Mouse (Mus musculus) embryonic facial prominence, embryonic 10.5 days (tissue): ENCODE measurements around the gene Vav3. TPM values are rescaled to one million over a fixed set of nuclear protein-coding genes. Genes with fewer than 3 reads are reported as not detected.

Source experiments
- DNase-seq: peaks from one replicate; pipeline ENCODE4 v3.0.0-alpha.2; 2017; ENCODE audit warnings: low spot score
- H3K27ac ChIP-seq: fragments of 300-500 bp; sonication (generic); replicated peaks from 2 replicates; pipeline ENCODE4 v1.5.1; 2016; ENCODE audit warnings: mild to moderate bottlenecking
- H3K27me3 ChIP-seq: fragments of 300-500 bp; sonication (generic); replicated peaks from 2 replicates; pipeline ENCODE4 v1.6.1; 2016; ENCODE audit warnings: low read depth, mild to moderate bottlenecking; ENCODE audit not compliant: poor library complexity, severe bottlenecking
- H3K36me3 ChIP-seq: fragments of 300-500 bp; sonication (generic); replicated peaks from 2 replicates; pipeline ENCODE4 v1.6.1; 2016; ENCODE audit warnings: mild to moderate bottlenecking, moderate library complexity
- H3K4me1 ChIP-seq: fragments of 300-500 bp; sonication (generic); 2 replicates; pipeline ENCODE4 v1.6.1; 2016
- H3K4me3 ChIP-seq: fragments of 300-500 bp; sonication (generic); 2 replicates; pipeline ENCODE4 v1.5.1; 2016; ENCODE audit warnings: mild to moderate bottlenecking, moderate library complexity
- H3K9me3 ChIP-seq: fragments of 300-500 bp; sonication (generic); 2 replicates; pipeline ENCODE4 v1.6.1; 2016; ENCODE audit warnings: mild to moderate bottlenecking
- WGBS: fragments of 180-500 bp; shearing (Covaris S2); methylation state at CpG from one replicate; pipeline ENCODE4 v1.1.7; 2016; 5-methylcytosine and 5-hydroxymethylcytosine counted together
- polyA plus RNA-seq: library from polyadenylated mRNA; unstranded; fragments of >200 nt; fragmentation: Nextera tagmentation; extraction: Ambion mirVana; gene quantifications from 2 replicates; pipeline ENCODE4 v1.2.1, GENCODE M21; 2016

Vav3 gene
- polyA plus RNA-seq = 5.3 and 6.1 TPM in 2 replicates

- Histone ChIP-seq H3K4me3 (peak within 1 kb of the TSS; percentile 82), H3K27me3 (peaks cover 25% of the 10 kb centered on the region), H3K9me3 (no peaks in the 10 kb centered on the region), H3K4me1 (peaks cover 15% of the 10 kb centered on the region), H3K27ac (peak within 1 kb of the TSS; percentile 87), H3K36me3 (no peaks in the 10 kb centered on the region)
- 2% methylated on average over 92 of the region's 92 CpGs for WGBS
- DNase-seq = peak; percentile 78
These were observed at the start of gene Vav3 for GRCm38 (mm10) chr3:109340274-109341070. Vav3 (plus strand) TSS chr3:109340653.

GRCm38 (mm10) chr3:109298857-109299256, 41.6 kb upstream of the Vav3 start:
- H3K9me3 ChIP-seq = no peaks in the 10 kb centered on the region
- H3K36me3 ChIP-seq = no peaks in the 10 kb centered on the region
- peaks cover 9% of the 10 kb centered on the region for H3K4me1 ChIP-seq
- no peak overlapping the region for H3K27ac ChIP-seq
- DNase-seq = no peak
- H3K4me3 ChIP-seq = no peak overlapping the region
- WGBS = 66% methylated on average over 6 of the region's 6 CpGs
- no peaks in the 10 kb centered on the region for H3K27me3 ChIP-seq

- 65% methylated on average over 4 of the region's 4 CpGs for WGBS
- H3K27ac ChIP-seq = no peak overlapping the region
- peaks cover 9% of the 10 kb centered on the region for H3K4me1 ChIP-seq
- H3K27me3 ChIP-seq = no peaks in the 10 kb centered on the region
- DNase-seq = no peak
- no peak overlapping the region for H3K4me3 ChIP-seq
- H3K9me3 ChIP-seq = no peaks in the 10 kb centered on the region
- H3K36me3 ChIP-seq = no peaks in the 10 kb centered on the region
These were observed 41.0 kb upstream of the Vav3 start for GRCm38 (mm10) chr3:109299303-109300074.

- 76% methylated on average over 2 of the region's 2 CpGs for WGBS
- no peaks in the 10 kb centered on the region for H3K36me3 ChIP-seq
These were observed 38.4 kb upstream of the Vav3 start for GRCm38 (mm10) chr3:109302059-109302458.

GRCm38 (mm10) chr3:109307406-109307805, 33.0 kb upstream of the Vav3 start:
- no peak for DNase-seq
- H3K36me3 ChIP-seq = no peaks in the 10 kb centered on the region
- H3K4me3 ChIP-seq = no peak overlapping the region
- no peaks in the 10 kb centered on the region for H3K9me3 ChIP-seq
- 62% methylated on average over 7 of the region's 7 CpGs for WGBS
- H3K27me3 ChIP-seq = no peaks in the 10 kb centered on the region
- H3K27ac ChIP-seq = no peak overlapping the region
- H3K4me1 ChIP-seq = 0 out of 2 replicates have a peak, but pooled peaks cover 4% of the 10 kb centered on the region

More at GRCm38 (mm10) chr3:109302059-109302458, 38.4 kb upstream of the Vav3 start:
- no peak overlapping the region for H3K27ac ChIP-seq
- H3K9me3 ChIP-seq = no peaks in the 10 kb centered on the region
- H3K4me1 ChIP-seq = peaks cover 9% of the 10 kb centered on the region
- no peaks in the 10 kb centered on the region for H3K27me3 ChIP-seq
- no peak overlapping the region for H3K4me3 ChIP-seq
- no peak for DNase-seq

- no peaks in the 10 kb centered on the region for H3K27me3 ChIP-seq
- DNase-seq = no peak
- no peak overlapping the region for H3K4me3 ChIP-seq
- no peaks in the 10 kb centered on the region for H3K9me3 ChIP-seq
- 0 out of 2 replicates have a peak, but pooled peaks cover 4% of the 10 kb centered on the region for H3K4me1 ChIP-seq
- 76% methylated on average over 3 of the region's 3 CpGs for WGBS
- no peaks in the 10 kb centered on the region for H3K36me3 ChIP-seq
- H3K27ac ChIP-seq = no peak overlapping the region
These were observed 32.0 kb upstream of the Vav3 start for GRCm38 (mm10) chr3:109308468-109308867.

GRCm38 (mm10) chr3:109309317-109310265, 30.9 kb upstream of the Vav3 start:
- Histone ChIP-seq H3K27me3 (no peaks in the 10 kb centered on the region), H3K4me3 (no peak overlapping the region), H3K36me3 (no peaks in the 10 kb centered on the region), H3K9me3 (no peaks in the 10 kb centered on the region), H3K27ac (no peak overlapping the region), H3K4me1 (0 out of 2 replicates have a peak, but pooled peaks cover 4% of the 10 kb centered on the region)
- WGBS = 80% methylated on average over 18 of the region's 18 CpGs
- no peak for DNase-seq

GRCm38 (mm10) chr3:109311172-109311824, 29.2 kb upstream of the Vav3 start:
- Histone ChIP-seq H3K27me3 (no peaks in the 10 kb centered on the region), H3K27ac (no peak overlapping the region), H3K36me3 (no peaks in the 10 kb centered on the region), H3K4me1 (0 out of 2 replicates have a peak, but pooled peaks cover 4% of the 10 kb centered on the region), H3K9me3 (no peaks in the 10 kb centered on the region), H3K4me3 (no peak overlapping the region)
- 88% methylated on average over 6 of the region's 6 CpGs for WGBS
- no peak for DNase-seq

GRCm38 (mm10) chr3:109311875-109312274, 28.6 kb upstream of the Vav3 start:
- no peaks in the 10 kb centered on the region for H3K36me3 ChIP-seq
- 85% methylated on average over 3 of the region's 3 CpGs for WGBS
- no peak for DNase-seq

GRCm38 (mm10) chr3:109313501-109313900, 27.0 kb upstream of the Vav3 start:
- DNase-seq = no peak
- 76% methylated on average over 2 of the region's 2 CpGs for WGBS
- H3K4me1 ChIP-seq = 0 out of 2 replicates have a peak, but pooled peaks cover 4% of the 10 kb centered on the region
- H3K27ac ChIP-seq = no peak overlapping the region
- no peaks in the 10 kb centered on the region for H3K27me3 ChIP-seq
- H3K9me3 ChIP-seq = no peaks in the 10 kb centered on the region
- H3K4me3 ChIP-seq = no peak overlapping the region
- H3K36me3 ChIP-seq = no peaks in the 10 kb centered on the region

More at GRCm38 (mm10) chr3:109311875-109312274, 28.6 kb upstream of the Vav3 start:
- no peak overlapping the region for H3K4me3 ChIP-seq
- no peak overlapping the region for H3K27ac ChIP-seq
- H3K27me3 ChIP-seq = no peaks in the 10 kb centered on the region
- no peaks in the 10 kb centered on the region for H3K9me3 ChIP-seq
- H3K4me1 ChIP-seq = 0 out of 2 replicates have a peak, but pooled peaks cover 4% of the 10 kb centered on the region

GRCm38 (mm10) chr3:109322225-109322624, 18.2 kb upstream of the Vav3 start:
- H3K27ac ChIP-seq = no peak overlapping the region
- H3K4me1 ChIP-seq = peaks cover 6% of the 10 kb centered on the region; the same call in 1 of the 2 replicates
- DNase-seq = no peak
- no peak overlapping the region for H3K4me3 ChIP-seq
- no peaks in the 10 kb centered on the region for H3K36me3 ChIP-seq
- H3K9me3 ChIP-seq = no peaks in the 10 kb centered on the region
- H3K27me3 ChIP-seq = no peaks in the 10 kb centered on the region
